In genomic region chr17:9894828-9895685, GRCm38 (mm10) we compare ENCODE assay signal across 7 mouse cellular contexts.
A peak's percentile ranks its signal among the peaks of the same experiment; 100 is the strongest.
DNase-seq lines count a peak whose midpoint lies in the region; ATAC-seq and TF ChIP-seq lines count a peak whose summit lies in the region.

No protein-coding gene starts in this region.

- no peaks in the 10 kb centered on the region for H3K4me1 ChIP-seq in intestine, embryonic 15.5 days (replicated peaks)
- peaks cover 26% of the 10 kb centered on the region for H3K4me1 ChIP-seq in lung, embryonic 15.5 days

- H3K4me3 ChIP-seq in intestine, embryonic 15.5 days (replicated peaks) = no peak overlapping the region
- H3K4me3 ChIP-seq in lung, embryonic 15.5 days = no peak overlapping the region

- no peak overlapping the region for H3K27ac ChIP-seq in intestine, embryonic 15.5 days
- peak overlapping the region; percentile 90 for H3K27ac ChIP-seq in lung, embryonic 15.5 days

- WGBS in intestine, embryonic 15.5 days = 65% methylated on average over 19 of the region's 19 CpGs
- 30% methylated on average over 19 of the region's 19 CpGs for WGBS in lung, embryonic 15.5 days

- no peaks in the 10 kb centered on the region for H3K36me3 ChIP-seq in intestine, embryonic 15.5 days
- H3K36me3 ChIP-seq in lung, embryonic 15.5 days = no peaks in the 10 kb centered on the region

- no peaks in the 10 kb centered on the region; the same call in 1 of the 2 replicates for H3K27me3 ChIP-seq in intestine, embryonic 15.5 days (replicated peaks)
- H3K27me3 ChIP-seq in lung, embryonic 15.5 days = no peaks in the 10 kb centered on the region

- DNase-seq in brain, embryonic 14.5 days (ENCODE audit: low read depth) = peak; percentile 48
- DNase-seq in gastrocnemius, adult 18-20 months (ENCODE audit: low spot score) = peak; percentile 92
- no peak for DNase-seq in frontal cortex, postnatal 36 days (ENCODE audit: low spot score in 2 of 2)
- no peak for DNase-seq in cerebellum, adult 9-11 months

- no peak for TF ChIP-seq CTCF in brain, embryonic 14.5 days (IDR thresholded peaks at IDR 0.05; ENCODE audit: borderline replicate concordance, extremely low read depth, insufficient read depth, insufficient read length)

- no peaks in the 10 kb centered on the region for H3K9me3 ChIP-seq in intestine, embryonic 15.5 days
- H3K9me3 ChIP-seq in lung, embryonic 15.5 days = no peaks in the 10 kb centered on the region

- peak; percentile 91 for ATAC-seq in intestine, embryonic 15.5 days
- peak; percentile 96 for ATAC-seq in lung, embryonic 15.5 days (ENCODE audit: borderline replicate concordance, extremely low read depth, low FRiP score, low TSS enrichment)
- no peak for ATAC-seq in megakaryocyte, adult 5-6 weeks (ENCODE audit: poor library complexity, severe bottlenecking)

- no peak overlapping the region for H3K4me2 ChIP-seq in intestine, embryonic 15.5 days (replicated peaks)
- H3K4me2 ChIP-seq in lung, embryonic 15.5 days = peak overlapping the region; percentile 4; the same call in 1 of the 2 replicates

- no peak for TF ChIP-seq POLR2A in brain, embryonic 14.5 days (IDR thresholded peaks at IDR 0.05; ENCODE audit: borderline replicate concordance, extremely low read depth, insufficient read depth, insufficient read length, poor library complexity, severe bottlenecking)

- no peak overlapping the region for H3K9ac ChIP-seq in intestine, embryonic 15.5 days
- no peak overlapping the region for H3K9ac ChIP-seq in lung, embryonic 15.5 days

Comparison
In these comparisons a context has a peak if more than half of its experiments do, and no peak if none do; other contexts are left out.
1. DNase-seq: peak in brain, embryonic 14.5 days (single experiment) and gastrocnemius, adult 18-20 months (single experiment); none in frontal cortex, postnatal 36 days (0 of 2) and cerebellum, adult 9-11 months (single experiment).